Mouse (Mus musculus) MEL (cell line): ENCODE results near the gene Fads1. TPM values are rescaled to one million over a fixed set of nuclear protein-coding genes. Genes with fewer than 3 reads are reported as not detected.

Source experiments
- DNase-seq: peaks from one replicate; pipeline ENCODE4 v3.0.0; 2011; ENCODE audit warnings: low read depth, low spot score
- H3K27ac ChIP-seq: 2 replicates; pipeline ENCODE4 v1.5.1; 2012; ENCODE audit warnings: low read depth, mild to moderate bottlenecking, control low read depth, low read length, moderate library complexity; ENCODE audit not compliant: control insufficient read depth
- H3K27me3 ChIP-seq, 2 experiments: fragments of 150-350 bp in 1 of 2; sonication (generic) in 1 of 2; 2 replicates each; pipeline ENCODE4 v1.6.1; 2012; ENCODE audit warnings: low read length in 2 of 2, mild to moderate bottlenecking in 2 of 2, improper control_type of control experiment in 1 of 2, moderate library complexity in 1 of 2; ENCODE audit not compliant: insufficient read depth in 2 of 2, control insufficient read depth in 1 of 2
- H3K36me3 ChIP-seq, 2 experiments: 2 replicates each; pipeline ENCODE4 v1.6.1; 2012 to 2014; ENCODE audit warnings: low read length in 2 of 2, improper control_type of control experiment in 1 of 2, inconsistent platforms in 1 of 2, mild to moderate bottlenecking in 1 of 2; ENCODE audit not compliant: insufficient read depth in 2 of 2, control insufficient read depth in 1 of 2
- H3K4me1 ChIP-seq, 2 experiments: fragments of 150-350 bp in 1 of 2; sonication (generic) in 1 of 2; 2 replicates each; pipeline ENCODE4 v1.6.1; 2012; ENCODE audit warnings: low read length in 2 of 2, improper control_type of control experiment in 1 of 2, mild to moderate bottlenecking in 1 of 2; ENCODE audit not compliant: insufficient read depth in 2 of 2, control insufficient read depth in 1 of 2
- H3K4me3 ChIP-seq, 2 experiments: fragments of 150-350 bp in 1 of 2; sonication (generic) in 1 of 2; 2 replicates each; pipeline ENCODE4 v1.5.1; 2012; ENCODE audit warnings: low read depth in 2 of 2, low read length in 2 of 2, mild to moderate bottlenecking in 2 of 2, moderate library complexity in 2 of 2, control low read depth in 1 of 2, improper control_type of control experiment in 1 of 2; ENCODE audit not compliant: control insufficient read depth in 1 of 2, insufficient read depth in 1 of 2
- H3K79me2 ChIP-seq: 2 replicates; pipeline ENCODE4 v1.6.1; 2012; ENCODE audit warnings: mild to moderate bottlenecking, low read length, moderate library complexity; ENCODE audit not compliant: control insufficient read depth, poor library complexity, insufficient read depth
- H3K9ac ChIP-seq: 2 replicates; pipeline ENCODE4 v1.6.1; 2012; ENCODE audit warnings: low read depth, mild to moderate bottlenecking, control low read depth, low read length, moderate library complexity; ENCODE audit not compliant: control insufficient read depth, poor library complexity, severe bottlenecking
- H3K9me3 ChIP-seq: fragments of 150-350 bp; sonication (generic); replicated peaks from 2 replicates; pipeline ENCODE4 v1.6.1; 2012; ENCODE audit warnings: mild to moderate bottlenecking, low read length, improper control_type of control experiment, moderate library complexity; ENCODE audit not compliant: insufficient read depth
- CHD2 ChIP-seq: IDR thresholded peaks from 2 replicates; pipeline ENCODE4 v1.6.1; 2011; ENCODE audit warnings: low read length, improper control_type of control experiment
- CTCF ChIP-seq, 3 experiments: IDR thresholded peaks in 2 of 3; conservative IDR thresholded peaks in 1 of 3; 2 replicates each; pipeline ENCODE4 v1.5.1; 2011 to 2012; ENCODE audit warnings: low read length in 3 of 3, low read depth in 2 of 3, mild to moderate bottlenecking in 2 of 3, improper control_type of control experiment in 1 of 3, inconsistent platforms in 1 of 3, mixed read lengths in 1 of 3, moderate library complexity in 1 of 3; ENCODE audit not compliant: control insufficient read depth in 1 of 3, insufficient read depth in 1 of 3, poor library complexity in 1 of 3, severe bottlenecking in 1 of 3
- EP300 ChIP-seq, 2 experiments: IDR thresholded peaks; 2 replicates each; pipeline ENCODE4 v1.6.1; 2011; ENCODE audit warnings: improper control_type of control experiment in 2 of 2, low read length in 2 of 2, low read depth in 1 of 2, mild to moderate bottlenecking in 1 of 2
- GATA1 ChIP-seq: IDR thresholded peaks from 2 replicates; pipeline ENCODE4 v1.6.1; 2011; ENCODE audit warnings: low read depth, low read length, improper control_type of control experiment
- HCFC1 ChIP-seq: IDR thresholded peaks from 2 replicates; pipeline ENCODE4 v1.6.1; 2012; ENCODE audit warnings: low read depth, mild to moderate bottlenecking, inconsistent platforms, low read length, improper control_type of control experiment, moderate library complexity
- MAFK ChIP-seq: IDR thresholded peaks from 2 replicates; pipeline ENCODE4 v1.6.1; 2011; ENCODE audit warnings: low read depth, mild to moderate bottlenecking, low read length, improper control_type of control experiment, borderline replicate concordance
- MAZ ChIP-seq: IDR thresholded peaks from 2 replicates; pipeline ENCODE4 v1.6.1; 2012; ENCODE audit warnings: low read depth, mild to moderate bottlenecking, inconsistent platforms, low read length, improper control_type of control experiment
- MEF2A ChIP-seq: IDR thresholded peaks from 2 replicates; pipeline ENCODE4 v1.6.1; 2014; ENCODE audit warnings: low read depth, mild to moderate bottlenecking, inconsistent platforms, low read length, improper control_type of control experiment; ENCODE audit not compliant: poor library complexity, insufficient replicate concordance, severe bottlenecking; ENCODE audit errors: extremely low read depth
- MXI1 ChIP-seq: IDR thresholded peaks from 2 replicates; pipeline ENCODE4 v1.6.1; 2011; ENCODE audit warnings: mild to moderate bottlenecking, low read depth, low read length, improper control_type of control experiment
- MYC ChIP-seq: IDR thresholded peaks from 2 replicates; pipeline ENCODE4 v1.6.1; 2011; ENCODE audit warnings: low read depth, mild to moderate bottlenecking, low read length, improper control_type of control experiment, moderate library complexity
- NELFE ChIP-seq: IDR thresholded peaks from 2 replicates; pipeline ENCODE4 v1.6.1; 2011; ENCODE audit warnings: low read depth, low read length, improper control_type of control experiment
- NRF1 ChIP-seq: IDR thresholded peaks from 2 replicates; pipeline ENCODE4 v1.6.1; 2014; ENCODE audit warnings: low read depth, mild to moderate bottlenecking, inconsistent platforms, low read length, improper control_type of control experiment, moderate library complexity; ENCODE audit not compliant: poor library complexity, insufficient read depth, severe bottlenecking
- SIN3A ChIP-seq: IDR thresholded peaks from 2 replicates; pipeline ENCODE4 v1.6.1; 2012; ENCODE audit warnings: low read length, improper control_type of control experiment, inconsistent platforms
- UBTF ChIP-seq: IDR thresholded peaks from 2 replicates; pipeline ENCODE4 v1.6.1; 2012; ENCODE audit warnings: low read depth, mild to moderate bottlenecking, inconsistent platforms, low read length, improper control_type of control experiment, moderate library complexity, borderline replicate concordance; ENCODE audit not compliant: insufficient read depth
- USF1 ChIP-seq: IDR thresholded peaks from 2 replicates; pipeline ENCODE4 v1.6.1; 2014; ENCODE audit warnings: low read depth, mild to moderate bottlenecking, inconsistent platforms, low read length, improper control_type of control experiment, moderate library complexity
- USF2 ChIP-seq, 2 experiments: IDR thresholded peaks; 2 replicates each; pipeline ENCODE4 v1.6.1; 2011 to 2012; ENCODE audit warnings: improper control_type of control experiment in 2 of 2, low read length in 2 of 2, borderline replicate concordance in 1 of 2, inconsistent platforms in 1 of 2, low read depth in 1 of 2, mild to moderate bottlenecking in 1 of 2; ENCODE audit not compliant: insufficient read depth in 1 of 2
- ZKSCAN1 ChIP-seq: IDR thresholded peaks from 2 replicates; pipeline ENCODE4 v1.6.1; 2012; ENCODE audit warnings: low read depth, mild to moderate bottlenecking, inconsistent platforms, low read length, improper control_type of control experiment, moderate library complexity
- ZMIZ1 ChIP-seq: IDR thresholded peaks from 2 replicates; pipeline ENCODE4 v1.6.1; 2012; ENCODE audit warnings: low read depth, mild to moderate bottlenecking, inconsistent platforms, low read length, improper control_type of control experiment, moderate library complexity
- ZNF384 ChIP-seq: IDR thresholded peaks from 2 replicates; pipeline ENCODE4 v1.6.1; 2012; ENCODE audit warnings: low read depth, mild to moderate bottlenecking, inconsistent platforms, low read length, improper control_type of control experiment
- polyA plus RNA-seq, 2 experiments: library from polyadenylated mRNA; stranded (reverse) in 1 of 2; unstranded in 1 of 2; fragments of >175 nt in 1 of 2; fragments of >200 nt in 1 of 2; gene quantifications; 2 replicates each; pipeline versions ENCODE4 v1.2.1 to v1.2.4; 2012; ENCODE audit warnings: low replicate concordance in 2 of 2, low read depth in 1 of 2; ENCODE audit not compliant: insufficient read length in 2 of 2, insufficient read depth in 1 of 2, missing spikeins in 1 of 2
- total RNA-seq: library from RNA; depleted of rRNA; stranded (reverse); fragments of 300-350 nt; gene quantifications from 2 replicates; pipeline ENCODE4 v1.2.3, GENCODE M21; 2012

Fads1 gene
- total and polyA plus RNA-seq, 3 experiments: 36.7 to 69.7 TPM; not detected in 1

- Histone ChIP-seq H3K27ac (no peak overlapping the region), H3K9ac (no peak overlapping the region), H3K27me3 (peaks cover 2 to 5% of the 10 kb centered on the region in 2 experiments; a peak in 3 of 4 replicates), H3K4me1 (no peaks in the 10 kb centered on the region), H3K79me2 (no peaks in the 10 kb centered on the region), H3K36me3 (no peaks in the 10 kb centered on the region), H3K4me3 (no peak overlapping the region), H3K9me3 (no peaks in the 10 kb centered on the region)
- no peak for DNase-seq
- TF ChIP-seq HCFC1 (no peak), MEF2A (no peak), CTCF (IDR thresholded peaks at IDR 0.05 in 2 of 3, conservative IDR thresholded peaks at IDR 0.05 in 1 of 3; ENCODE audit: control insufficient read depth in 1 of 3, insufficient read depth in 1 of 3, low read depth in 2 of 3, low read length in 3 of 3, poor library complexity in 1 of 3, severe bottlenecking in 1 of 3) (no peak), USF2 (IDR thresholded peaks at IDR 0.05; ENCODE audit: borderline replicate concordance in 1 of 2, insufficient read depth in 1 of 2, low read depth in 1 of 2, low read length in 2 of 2) (no peak), MYC (no peak), MXI1 (no peak), ZNF384 (no peak)
- TF ChIP-seq, all 39 proteins: peak for 0
These were observed 34.1 kb upstream of the Fads1 start for GRCm38 (mm10) chr19:10148555-10148954.

- no peaks in the 10 kb centered on the region for H3K79me2 ChIP-seq
- no peaks in the 10 kb centered on the region for H3K4me1 ChIP-seq
- peaks cover 2 to 6% of the 10 kb centered on the region in 2 experiments; a peak in 3 of 4 replicates for H3K27me3 ChIP-seq
- no peak for DNase-seq
- no peaks in the 10 kb centered on the region for H3K36me3 ChIP-seq
- TF ChIP-seq NELFE: no peak
- TF ChIP-seq MAZ: no peak
- no peak for TF ChIP-seq ZKSCAN1
- no peak for TF ChIP-seq EP300 (IDR thresholded peaks at IDR 0.05; ENCODE audit: low read depth in 1 of 2, low read length in 2 of 2)
- TF ChIP-seq ZMIZ1: no peak
- no peak for TF ChIP-seq MYC
- no peak for TF ChIP-seq HCFC1
- no peak for TF ChIP-seq GATA1
- TF ChIP-seq CTCF (IDR thresholded peaks at IDR 0.05 in 2 of 3, conservative IDR thresholded peaks at IDR 0.05 in 1 of 3; ENCODE audit: control insufficient read depth in 1 of 3, insufficient read depth in 1 of 3, low read depth in 2 of 3, low read length in 3 of 3, poor library complexity in 1 of 3, severe bottlenecking in 1 of 3): no peak
- TF ChIP-seq SIN3A: no peak
- no peak for TF ChIP-seq ZNF384
- TF ChIP-seq MAFK: no peak
- TF ChIP-seq CHD2: no peak
- no peak for TF ChIP-seq NRF1
- no peak for TF ChIP-seq MEF2A
- TF ChIP-seq USF1: no peak
- TF ChIP-seq UBTF: no peak
- H3K9me3 ChIP-seq: no peaks in the 10 kb centered on the region
- H3K27ac ChIP-seq: no peak overlapping the region
- no peak overlapping the region for H3K4me3 ChIP-seq
- no peak overlapping the region for H3K9ac ChIP-seq
These were observed 33.5 kb upstream of the Fads1 start for GRCm38 (mm10) chr19:10149189-10149588.
